Mouse (Mus musculus) megakaryocyte, adult 5-6 weeks (primary cell): Measurements from ENCODE around the gene Tmem135. TPM values are rescaled to one million over a fixed set of nuclear protein-coding genes. Genes with fewer than 3 reads are reported as not detected.

Experiments
- ATAC-seq: 2 replicates; pipeline ENCODE4 v1.8.0; 2016; ENCODE audit warnings: mild to moderate bottlenecking, inconsistent platforms; ENCODE audit not compliant: poor library complexity, severe bottlenecking
- total RNA-seq, 2 experiments: library from RNA; stranded (forward) in 1 of 2; stranded (reverse) in 1 of 2; fragments of 153-499, 151-499 nt in 1 of 2; fragments of 221-1000, 200-1000 nt in 1 of 2; gene quantifications; 2 replicates each; pipeline versions ENCODE4 v1.2.3 to v1.2.4; 2015 to 2017

The Tmem135 gene
- total RNA-seq, 2 experiments from 2014 or later: 26.5 to 31.6 TPM

DNA sequence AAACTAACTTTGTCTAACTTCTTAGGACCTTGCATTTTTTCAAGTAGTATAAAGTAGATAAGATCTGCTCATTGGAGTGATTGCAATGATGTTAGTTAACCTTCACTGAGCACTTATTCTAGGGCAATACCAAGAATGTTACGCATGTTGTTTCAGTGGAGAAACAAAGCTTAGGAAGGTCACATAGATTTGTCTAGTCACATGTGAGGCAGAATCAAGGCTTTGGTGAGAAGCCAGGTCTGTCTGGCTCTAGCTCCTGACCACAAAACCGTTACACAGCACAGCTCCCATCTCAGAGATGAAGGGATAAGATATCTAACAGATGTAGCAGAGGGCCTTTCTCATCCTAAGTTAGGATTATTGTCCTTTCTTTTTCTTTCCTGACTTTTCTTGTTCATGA is 13.4 kb downstream of the Tmem135 start:
- ATAC-seq: no peak

DNA sequence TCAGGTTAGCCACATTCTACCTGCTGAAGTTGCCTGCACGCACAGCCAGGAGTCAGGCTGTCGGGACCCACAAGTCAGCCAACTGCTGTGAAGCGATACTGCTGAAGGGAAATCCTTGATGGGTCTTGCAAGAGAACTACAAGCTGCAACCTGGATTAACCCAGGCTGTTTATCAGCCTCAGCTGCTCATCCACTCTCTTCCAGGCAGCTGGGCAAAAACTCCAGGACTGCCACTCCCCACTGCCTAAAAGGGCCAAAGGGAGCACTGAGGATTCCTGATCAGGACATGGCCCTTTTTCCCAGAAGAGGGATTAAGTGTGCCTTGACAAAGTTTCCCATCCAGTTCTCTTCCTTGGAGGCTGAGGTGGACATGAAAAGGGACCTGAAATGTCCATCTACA is 15.0 kb downstream of the Tmem135 start:
- ATAC-seq: no peak

DNA sequence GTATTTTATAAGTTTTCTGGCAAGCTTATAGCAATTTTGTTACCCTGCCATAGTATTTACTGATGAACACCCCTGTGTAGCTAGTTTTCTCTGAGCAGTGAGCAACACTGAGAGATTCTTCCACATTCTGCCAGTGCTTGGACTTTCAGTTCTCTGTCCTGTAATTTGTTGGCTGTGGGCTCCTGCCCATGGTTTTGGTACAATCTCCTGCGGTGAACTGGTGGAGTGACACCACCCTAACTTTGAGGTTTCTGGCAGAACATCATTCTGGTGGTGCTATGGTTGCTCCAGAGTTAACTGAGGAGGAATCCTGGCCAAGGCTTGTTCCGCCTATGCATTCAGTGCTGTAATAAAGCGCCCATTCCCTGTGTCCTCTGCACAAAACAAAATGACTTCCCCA is 21.1 kb downstream of the Tmem135 start:
- ATAC-seq: peak; percentile 97

DNA sequence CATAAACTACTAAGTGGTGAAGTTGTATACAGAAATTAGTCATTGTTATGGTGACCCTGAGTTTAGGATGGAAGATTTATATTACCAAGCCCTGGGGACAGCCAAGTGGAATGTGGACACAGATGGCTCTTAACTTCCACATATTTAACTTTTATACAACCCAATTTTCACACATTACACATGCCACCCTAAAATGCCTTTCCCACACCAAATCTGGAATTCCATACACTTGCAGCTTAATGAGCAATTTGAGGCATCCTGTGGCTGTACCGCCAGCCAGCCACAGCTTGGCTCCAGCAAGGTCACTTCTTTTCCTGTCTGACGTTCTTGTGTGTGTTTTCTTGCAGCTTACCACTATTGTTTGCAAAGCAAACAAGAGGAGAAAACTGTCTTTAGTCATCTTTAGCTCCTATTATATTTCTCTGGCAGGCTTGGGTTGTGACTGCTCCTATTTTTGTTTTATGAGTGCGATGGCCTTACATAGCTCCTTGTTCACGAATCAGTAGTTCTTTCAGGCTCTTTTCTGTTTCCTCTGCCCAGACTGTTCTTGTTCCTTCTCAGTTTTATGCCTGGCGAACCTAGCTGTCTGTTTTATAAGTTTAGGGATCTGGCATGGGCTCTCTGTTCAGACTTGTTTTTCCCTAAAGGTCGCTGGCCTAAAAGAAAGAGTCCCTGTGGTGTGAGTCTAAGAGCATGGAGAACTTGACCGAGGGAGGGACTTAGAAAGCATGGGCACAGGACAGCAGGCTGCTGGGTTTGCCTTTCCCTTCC is 22.9 kb downstream of the Tmem135 start:
- no peak for ATAC-seq

DNA sequence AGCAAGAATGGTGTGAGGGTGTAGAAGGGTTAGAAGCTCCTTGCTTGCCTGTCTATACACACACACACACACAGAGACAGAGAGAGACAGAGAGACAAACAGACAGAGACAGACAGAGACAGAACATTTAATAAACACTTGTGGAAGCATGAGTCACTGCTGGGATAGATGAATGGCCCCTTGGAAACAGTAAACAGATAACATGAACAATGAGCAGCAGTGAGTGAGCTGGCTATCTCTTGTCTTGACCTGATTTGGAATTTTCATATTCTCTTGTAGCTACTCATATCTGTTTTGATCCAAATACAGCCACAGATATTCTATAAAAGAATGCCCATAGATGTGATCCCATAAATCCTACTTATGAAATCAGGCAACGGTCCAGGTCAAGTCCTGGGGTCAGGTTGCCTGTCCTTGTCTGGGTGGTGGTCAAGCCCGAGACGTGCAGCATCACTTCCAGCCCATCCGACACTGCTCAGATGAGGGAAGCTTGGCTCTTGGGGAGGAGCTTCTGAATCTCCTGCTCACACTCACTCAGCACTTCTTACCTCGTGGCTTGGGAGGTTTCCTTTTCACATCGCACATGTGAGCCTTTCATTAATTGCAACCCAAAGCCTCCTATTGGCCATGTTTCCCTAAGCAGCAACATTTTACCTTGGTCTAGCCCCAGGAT is 32.3 kb downstream of the Tmem135 start:
- ATAC-seq: no peak

DNA sequence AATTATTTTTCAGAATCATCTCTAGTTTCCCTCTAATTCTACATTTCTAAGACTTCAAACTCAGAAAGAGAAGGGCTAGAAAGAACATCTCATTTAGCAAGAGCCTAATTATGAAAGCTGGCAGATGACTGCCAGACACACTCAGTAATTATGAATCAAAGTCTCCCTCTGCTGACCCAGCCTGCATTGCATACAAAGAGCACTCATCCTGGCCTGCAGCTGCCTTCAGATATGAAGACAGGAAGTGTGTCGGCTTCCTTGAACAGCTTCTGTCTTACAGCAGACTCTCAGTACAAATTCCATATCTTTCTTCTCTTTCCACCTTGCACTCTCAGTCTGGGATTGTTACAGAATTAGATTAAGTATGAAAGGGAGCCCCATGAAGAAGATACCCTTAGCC is 33.1 kb downstream of the Tmem135 start:
- ATAC-seq: peak; percentile 67

DNA sequence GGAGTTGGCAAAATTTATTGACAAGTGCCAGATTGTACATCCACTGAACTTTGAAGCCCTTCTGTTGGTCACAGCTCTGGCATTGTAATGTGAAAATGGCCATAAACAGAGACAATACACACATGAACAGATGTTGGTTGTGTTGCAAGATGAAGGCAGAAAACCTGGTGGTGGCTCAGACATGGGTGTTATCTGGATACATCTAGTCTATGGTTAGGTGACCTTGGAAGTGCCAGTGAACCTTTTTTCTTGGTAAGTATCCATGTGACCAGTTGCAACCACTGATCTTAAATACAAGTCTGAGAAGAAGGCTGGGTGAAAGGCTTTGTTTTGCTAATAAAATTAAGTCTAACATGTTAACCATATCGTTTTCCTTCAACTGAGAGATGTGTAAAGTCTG is 33.9 kb downstream of the Tmem135 start:
- ATAC-seq: no peak

DNA sequence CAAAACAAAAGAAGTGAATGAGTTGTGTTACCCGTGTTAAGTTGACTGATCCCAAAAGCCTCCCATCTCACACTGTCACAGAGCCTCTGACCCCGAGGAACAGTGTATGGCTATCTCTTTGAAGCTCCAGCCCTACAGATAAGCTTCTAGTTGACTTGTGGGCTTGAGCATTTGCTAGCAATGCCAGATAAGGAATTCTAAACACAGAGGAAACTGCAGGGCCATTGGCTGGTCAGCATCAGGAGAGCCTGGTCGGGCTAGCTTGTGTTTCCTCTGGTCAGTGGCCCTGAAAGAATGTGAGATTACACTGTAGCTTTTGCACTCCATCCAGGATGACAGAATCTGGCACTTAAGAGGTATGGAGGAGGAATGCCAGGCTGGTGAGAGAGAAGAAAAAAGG is 36.4 kb downstream of the Tmem135 start:
- no peak for ATAC-seq

DNA sequence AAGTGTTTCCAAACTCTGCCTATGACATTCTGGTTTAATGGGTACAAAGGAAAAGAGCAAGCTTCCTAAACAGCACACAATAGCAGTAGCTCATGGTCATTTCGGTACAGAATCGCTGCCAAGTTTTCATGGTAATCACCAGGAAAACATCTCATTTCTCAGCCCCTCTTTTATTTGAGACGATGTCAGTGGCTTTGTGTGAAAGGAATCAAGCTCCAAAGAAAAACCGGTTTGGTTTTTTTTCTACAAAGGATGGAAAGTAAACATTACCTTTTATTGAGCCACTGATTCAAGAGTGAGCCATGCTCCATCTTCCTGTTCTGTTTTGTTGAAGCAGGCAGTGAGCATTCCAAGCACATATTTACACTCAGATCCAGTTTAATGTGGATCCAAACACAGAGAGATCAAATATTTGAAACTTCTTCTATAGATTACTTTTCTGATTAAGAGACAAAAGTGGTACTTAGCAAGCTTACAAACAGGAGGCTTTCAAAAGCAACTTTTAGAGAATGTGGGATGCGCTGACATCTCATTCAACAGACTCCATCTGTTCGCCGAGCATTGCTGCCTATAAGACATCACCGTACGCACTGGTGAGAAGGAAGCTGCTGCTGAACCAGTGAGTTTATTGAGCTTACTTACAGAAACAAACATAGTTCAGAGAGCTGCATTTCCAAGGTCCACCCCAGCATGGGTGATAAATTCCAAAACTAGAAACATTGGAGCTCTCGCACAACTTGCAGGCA is 38.7 kb downstream of the Tmem135 start:
- ATAC-seq: no peak

DNA sequence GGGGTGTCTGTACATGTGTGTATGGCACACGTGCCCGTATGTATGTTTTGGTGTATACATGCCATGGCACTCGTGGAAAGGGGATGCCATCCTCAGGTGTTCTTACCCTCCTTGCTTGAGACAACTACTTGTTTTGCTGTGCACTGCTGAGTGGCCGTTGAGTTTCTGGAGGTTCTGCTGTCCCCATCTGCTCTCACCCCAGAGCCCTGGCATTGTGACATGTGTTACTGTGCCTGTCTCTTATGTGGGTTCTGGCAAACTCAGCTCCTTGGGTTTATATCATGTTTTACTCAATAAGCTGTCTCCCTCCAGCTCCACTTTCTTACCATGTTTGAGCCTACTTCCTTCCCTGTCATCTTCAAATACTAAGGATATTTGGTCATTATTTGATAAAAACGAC is 40.0 kb downstream of the Tmem135 start:
- ATAC-seq: no peak

DNA sequence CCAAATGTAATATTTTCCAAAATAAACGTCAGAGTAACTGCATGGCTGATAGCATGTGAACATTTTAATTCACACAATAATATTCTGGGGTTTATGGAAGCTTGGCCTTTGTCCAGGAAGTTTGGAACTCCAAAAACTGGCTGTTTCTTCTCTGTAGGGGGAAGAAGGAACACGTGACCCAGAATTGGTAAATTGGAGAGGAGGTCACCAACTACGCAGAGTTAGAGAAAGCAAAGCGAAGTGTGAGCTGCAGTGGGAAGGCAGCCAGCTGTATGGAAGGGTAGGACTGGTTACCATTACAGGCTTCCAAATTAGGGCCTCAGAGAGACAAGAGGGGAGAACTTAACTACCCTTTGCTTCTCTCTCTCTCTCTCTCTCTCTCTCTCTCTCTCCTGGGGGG is 47.7 kb downstream of the Tmem135 start:
- no peak for ATAC-seq

DNA sequence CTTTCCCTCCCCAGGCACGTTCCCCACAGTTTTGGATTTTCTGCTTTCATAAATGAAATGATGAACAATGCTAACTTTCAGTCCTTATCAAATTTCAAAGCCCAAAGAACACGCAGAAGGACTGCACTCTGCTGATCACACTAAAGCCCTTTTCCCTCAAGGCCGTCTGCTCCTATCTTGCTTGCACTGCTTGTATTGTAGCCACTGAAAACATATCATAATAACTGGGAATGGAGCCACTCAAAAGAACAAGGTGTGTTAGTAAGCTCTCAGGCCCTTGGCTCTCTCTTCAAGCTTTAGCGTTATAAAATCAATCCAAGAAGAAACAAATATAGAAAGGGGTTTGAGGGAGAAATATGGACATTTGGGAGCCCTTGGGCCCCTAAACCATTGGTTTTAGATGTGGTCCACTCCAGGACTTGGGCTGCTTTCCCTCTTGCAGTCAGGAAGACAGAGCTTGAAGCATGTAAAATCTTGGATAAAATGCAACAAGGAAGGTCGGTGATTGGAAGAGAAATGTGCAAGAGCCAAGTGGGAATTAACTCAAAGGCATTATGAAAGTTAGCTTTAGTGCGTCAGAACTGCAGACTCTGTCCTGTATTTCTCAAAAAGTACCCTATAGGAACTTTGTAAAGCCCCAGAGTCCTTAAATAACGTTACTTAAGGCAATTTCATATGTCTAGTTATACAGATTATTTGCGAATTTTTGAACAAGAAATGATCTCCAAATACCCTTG is 48.3 kb downstream of the Tmem135 start:
- no peak for ATAC-seq

DNA sequence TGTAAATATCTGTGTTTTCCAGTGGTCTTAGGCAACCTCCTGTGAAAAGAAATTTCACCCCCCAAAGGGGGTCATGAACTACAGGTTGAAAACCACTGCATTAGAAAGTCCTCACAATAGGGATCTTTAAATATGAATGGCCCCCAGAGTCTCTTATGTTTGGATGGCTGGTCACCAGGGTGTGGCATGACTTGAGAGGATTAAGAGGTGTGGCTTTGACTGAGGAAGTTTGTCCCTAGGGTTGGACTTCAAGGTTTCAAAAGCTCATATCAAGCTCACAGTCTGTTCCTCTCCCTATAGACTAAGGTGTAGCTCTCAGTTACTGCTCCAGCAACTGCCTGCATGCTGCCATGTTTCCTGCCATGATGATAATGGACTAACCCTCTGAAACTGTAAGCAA is 62.0 kb downstream of the Tmem135 start:
- ATAC-seq: peak; percentile 66

DNA sequence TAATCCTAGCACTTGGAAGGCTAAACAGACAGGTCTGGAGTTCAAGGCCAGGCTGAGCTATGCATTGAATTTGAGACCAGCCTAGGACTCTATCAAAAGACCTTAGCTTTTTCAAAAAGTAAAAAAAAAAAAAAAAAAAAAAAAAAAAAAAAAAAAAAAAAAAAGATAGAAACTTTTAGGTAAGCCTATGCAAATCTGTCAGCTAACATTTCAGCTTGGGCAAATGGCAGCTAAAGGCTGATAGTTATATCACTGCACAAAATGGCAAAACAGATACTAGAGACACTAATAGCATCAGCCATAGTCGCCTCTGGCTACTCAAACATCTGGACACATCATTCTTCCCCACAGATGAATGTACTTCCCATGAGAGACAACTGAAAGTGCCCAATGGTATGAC is 64.2 kb downstream of the Tmem135 start:
- no peak for ATAC-seq

DNA sequence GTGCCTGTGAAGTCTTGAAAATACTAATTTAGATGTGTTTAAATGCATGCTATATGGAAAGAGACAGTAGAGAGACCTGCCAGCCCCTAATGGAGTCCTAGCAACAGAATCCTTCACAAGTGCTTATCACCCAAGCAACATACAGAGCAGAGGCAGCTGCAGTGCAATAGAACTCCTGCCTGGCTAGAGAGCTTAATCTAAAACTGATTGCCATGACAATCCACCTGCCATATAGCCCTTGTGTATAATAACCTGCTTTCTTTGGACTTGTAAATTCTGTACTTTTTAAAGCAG is 64.9 kb downstream of the Tmem135 start:
- ATAC-seq: no peak

DNA sequence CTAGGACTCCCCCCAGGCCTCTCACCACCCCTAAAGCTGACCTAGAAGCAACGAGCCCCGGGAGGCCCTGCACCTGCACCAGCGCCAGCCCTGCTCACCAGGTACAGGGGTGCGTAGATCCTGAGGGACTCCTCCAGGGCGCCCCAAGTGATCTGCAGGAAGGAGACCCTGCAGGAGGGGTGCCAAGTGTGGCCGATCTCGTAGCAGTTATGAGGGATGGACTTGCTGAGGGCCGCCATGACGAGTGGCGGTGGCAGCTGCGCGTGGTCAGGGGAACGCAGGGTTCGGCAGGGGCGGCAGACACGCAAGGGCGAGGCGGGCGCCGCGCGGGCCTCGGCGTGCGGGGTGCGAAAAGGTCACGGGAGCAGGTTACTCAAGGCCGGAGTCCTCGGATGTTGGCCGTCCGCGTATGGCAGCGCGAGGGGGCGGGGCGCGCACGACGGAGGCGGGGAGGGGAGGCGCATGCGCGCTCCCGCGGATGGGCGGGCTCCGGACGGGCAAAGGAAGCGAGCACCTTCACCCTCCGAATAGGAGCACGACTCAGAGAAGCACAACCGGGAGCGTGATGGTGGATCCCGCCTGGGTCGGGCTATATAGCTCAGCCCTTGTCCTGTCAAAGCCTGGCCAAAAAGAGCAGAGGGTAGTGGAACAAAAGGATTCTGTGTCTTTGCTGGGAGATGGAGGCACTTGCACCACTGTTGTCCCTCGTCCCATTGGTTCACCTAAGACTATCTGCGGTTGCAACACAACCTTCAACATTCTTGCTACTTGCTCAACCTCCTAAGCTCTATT is 65.5 kb downstream of the Tmem135 start:
- peak; percentile 81 for ATAC-seq

DNA sequence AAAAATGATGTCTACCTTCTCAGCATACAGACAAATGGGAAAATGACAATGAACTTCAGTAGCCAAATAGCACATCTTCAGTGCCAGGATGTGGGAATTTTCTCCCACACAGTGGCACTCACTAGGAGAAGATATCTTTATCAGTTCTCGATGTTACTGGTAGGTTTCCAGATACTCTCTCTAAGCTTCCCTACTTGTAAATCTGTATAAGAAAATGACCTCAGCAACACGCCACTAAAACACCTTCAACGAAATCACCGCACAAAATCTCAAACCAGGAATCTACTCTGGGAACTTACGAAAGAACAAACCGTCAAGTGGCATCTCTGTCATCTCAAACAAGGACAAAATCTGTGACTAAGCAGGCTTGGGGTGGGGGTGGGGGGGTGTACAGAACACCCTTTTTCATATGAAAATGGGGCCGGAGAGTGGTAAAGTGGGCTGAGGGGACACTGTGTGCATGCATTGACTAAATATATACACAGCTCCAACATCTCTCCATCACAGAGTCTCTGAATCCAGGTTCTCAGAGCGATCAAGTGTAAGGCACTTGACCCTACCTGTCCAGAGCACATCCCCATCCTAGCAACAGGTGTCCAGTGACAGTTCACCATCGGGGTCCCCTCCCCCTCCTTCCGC is 66.2 kb downstream of the Tmem135 start:
- no peak; the same call in 1 of the 2 replicates for ATAC-seq

DNA sequence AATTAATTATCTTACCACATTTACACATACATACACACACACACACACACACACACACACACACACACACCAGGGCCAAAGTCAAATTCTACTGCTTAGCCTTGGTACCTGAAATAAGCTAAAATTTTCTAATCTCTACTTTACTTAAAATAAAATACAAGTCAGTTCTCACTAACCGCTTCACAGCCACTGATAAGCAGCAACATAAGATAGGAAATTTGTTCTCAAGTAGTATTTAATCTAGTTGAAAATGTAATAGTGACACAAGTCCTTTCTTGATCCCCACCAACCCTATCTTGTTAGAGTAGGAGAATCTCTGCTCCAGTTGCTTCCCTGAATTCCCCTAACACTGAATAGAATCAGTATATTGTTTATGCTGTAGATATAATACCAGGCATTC is 67.6 kb downstream of the Tmem135 start:
- ATAC-seq: no peak

DNA sequence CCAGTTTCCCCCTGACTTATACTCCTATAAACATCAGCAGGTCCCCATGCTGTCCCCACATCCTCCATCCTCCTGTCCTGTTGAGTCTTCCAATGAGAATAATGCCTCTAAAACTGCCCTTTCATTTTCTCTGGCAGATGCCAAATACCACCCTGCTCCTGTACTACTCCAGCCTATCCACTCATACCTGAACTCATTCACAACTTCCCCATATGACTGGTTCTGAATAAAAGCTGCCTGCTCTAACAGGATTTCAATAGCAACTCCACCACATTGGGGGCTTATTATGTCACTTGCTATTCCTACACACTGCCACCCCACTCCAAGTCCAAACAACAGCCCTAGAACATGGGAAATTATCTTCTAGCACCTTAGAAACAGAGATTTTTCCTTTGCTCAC is 68.7 kb downstream of the Tmem135 start:
- no peak for ATAC-seq

DNA sequence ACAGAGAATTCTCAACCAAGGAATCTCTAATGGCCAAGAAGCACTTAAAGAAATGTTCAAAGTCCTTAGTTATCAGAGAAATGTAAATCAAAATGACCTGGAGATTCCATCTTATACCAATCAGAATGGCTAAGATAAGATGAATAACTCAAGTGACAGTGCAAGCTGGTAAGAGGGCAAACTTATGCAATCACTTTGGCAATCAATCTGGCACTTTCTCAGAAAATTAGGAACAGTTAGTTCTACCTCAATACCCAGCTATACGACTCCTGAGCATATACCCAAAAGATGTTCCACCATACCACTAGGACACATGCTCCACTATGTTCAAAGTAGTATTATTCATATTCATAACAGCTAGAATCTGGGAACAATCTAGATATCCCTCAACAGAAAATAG is 74.1 kb downstream of the Tmem135 start:
- no peak for ATAC-seq
